Mouse (Mus musculus): ENCODE measurements around the gene Odf2l. TPM values are rescaled to one million over a fixed set of nuclear protein-coding genes. Genes with fewer than 3 reads are reported as not detected.

Gene Odf2l
- polyA plus RNA-seq, 1 experiment, result 3.9 TPM

GRCm38 (mm10) chr3:145156883-145157282 lies 38.5 kb downstream of the Odf2l start:
- H3ac ChIP-seq (ENCODE audit: control insufficient read depth, insufficient read length), result no peak overlapping the region
- no peaks in the 10 kb centered on the region for H3K36me3 ChIP-seq (ENCODE audit: control insufficient read depth, insufficient read depth)
- no peak overlapping the region for H3K4me2 ChIP-seq (ENCODE audit: low read depth)
- H3K27me3 ChIP-seq (ENCODE audit: control insufficient read depth, insufficient read depth, insufficient read length), result no peaks in the 10 kb centered on the region
- TF ChIP-seq POLR2AphosphoS2 (IDR thresholded peaks at IDR 0.05; ENCODE audit: insufficient read length, low read depth) (no peak), REST (IDR thresholded peaks at IDR 0.05; ENCODE audit: insufficient read depth, insufficient read length) (no peak)
- H3K4me3 ChIP-seq, result no peak overlapping the region
- H3K79me2 ChIP-seq (ENCODE audit: control insufficient read depth, insufficient read depth), result no peaks in the 10 kb centered on the region

GRCm38 (mm10) chr3:145158441-145158840 lies 40.1 kb downstream of the Odf2l start:
- Histone ChIP-seq H3ac (ENCODE audit: control insufficient read depth, insufficient read length) (no peak overlapping the region), H3K27me3 (ENCODE audit: control insufficient read depth, insufficient read depth, insufficient read length) (no peaks in the 10 kb centered on the region), H3K36me3 (ENCODE audit: control insufficient read depth, insufficient read depth) (no peaks in the 10 kb centered on the region), H3K4me3 (no peak overlapping the region), H3K79me2 (ENCODE audit: control insufficient read depth, insufficient read depth) (no peaks in the 10 kb centered on the region), H3K4me2 (ENCODE audit: low read depth) (no peak overlapping the region)
- TF ChIP-seq POLR2A (IDR thresholded peaks at IDR 0.05; ENCODE audit: insufficient read length, low read depth) (no peak), USF1 (IDR thresholded peaks at IDR 0.05; ENCODE audit: low read depth) (no peak), MYOG (IDR thresholded peaks at IDR 0.05; ENCODE audit: control insufficient read depth in 1 of 3, insufficient read depth in 1 of 3, insufficient read length in 2 of 3, low read depth in 2 of 3) (no peak), SRF (IDR thresholded peaks at IDR 0.05; ENCODE audit: control insufficient read depth, insufficient read length, low read depth) (no peak), CEBPB (IDR thresholded peaks at IDR 0.05; ENCODE audit: insufficient read depth, poor library complexity, severe bottlenecking) (no peak), POLR2AphosphoS2 (IDR thresholded peaks at IDR 0.05; ENCODE audit: insufficient read length, low read depth) (no peak), TCF3 (IDR thresholded peaks at IDR 0.05; ENCODE audit: insufficient read length, low read depth) (no peak), REST (IDR thresholded peaks at IDR 0.05; ENCODE audit: insufficient read depth, insufficient read length) (no peak), MAX (IDR thresholded peaks at IDR 0.05; ENCODE audit: low read depth) (no peak), TCF12 (IDR thresholded peaks at IDR 0.05; ENCODE audit: insufficient read depth, poor library complexity, severe bottlenecking) (no peak), MYOD1 (IDR thresholded peaks at IDR 0.05; ENCODE audit: control insufficient read depth in 1 of 3, insufficient read length in 2 of 3, low read depth in 2 of 3) (no peak), E2F4 (IDR thresholded peaks at IDR 0.05; ENCODE audit: insufficient read depth) (no peak)

GRCm38 (mm10) chr3:145166741-145167140 lies 48.4 kb downstream of the Odf2l start:
- H3K27me3 ChIP-seq (ENCODE audit: control insufficient read depth, insufficient read depth, insufficient read length), result no peaks in the 10 kb centered on the region
- H3K79me2 ChIP-seq (ENCODE audit: control insufficient read depth, insufficient read depth), result no peaks in the 10 kb centered on the region
- H3ac ChIP-seq (ENCODE audit: control insufficient read depth, insufficient read length), result no peak overlapping the region
- no peak overlapping the region for H3K4me3 ChIP-seq
- H3K36me3 ChIP-seq (ENCODE audit: control insufficient read depth, insufficient read depth), result no peaks in the 10 kb centered on the region
- no peak overlapping the region for H3K4me2 ChIP-seq (ENCODE audit: low read depth)
- TF ChIP-seq MAX (IDR thresholded peaks at IDR 0.05; ENCODE audit: low read depth), result no peak
- no peak for TF ChIP-seq POLR2AphosphoS2 (IDR thresholded peaks at IDR 0.05; ENCODE audit: insufficient read length, low read depth)
- TF ChIP-seq TCF3 (IDR thresholded peaks at IDR 0.05; ENCODE audit: insufficient read length, low read depth), result no peak
- TF ChIP-seq MYOD1 (IDR thresholded peaks at IDR 0.05; ENCODE audit: control insufficient read depth in 1 of 3, insufficient read length in 2 of 3, low read depth in 2 of 3), result no peak
- no peak for TF ChIP-seq SRF (IDR thresholded peaks at IDR 0.05; ENCODE audit: control insufficient read depth, insufficient read length, low read depth)
- no peak for TF ChIP-seq MYOG (IDR thresholded peaks at IDR 0.05; ENCODE audit: control insufficient read depth in 1 of 3, insufficient read depth in 1 of 3, insufficient read length in 2 of 3, low read depth in 2 of 3)
- no peak for TF ChIP-seq POLR2A (IDR thresholded peaks at IDR 0.05; ENCODE audit: insufficient read length, low read depth)
- no peak for TF ChIP-seq CEBPB (IDR thresholded peaks at IDR 0.05; ENCODE audit: insufficient read depth, poor library complexity, severe bottlenecking)
- TF ChIP-seq USF1 (IDR thresholded peaks at IDR 0.05; ENCODE audit: low read depth), result no peak
- no peak for TF ChIP-seq REST (IDR thresholded peaks at IDR 0.05; ENCODE audit: insufficient read depth, insufficient read length)
- TF ChIP-seq E2F4 (IDR thresholded peaks at IDR 0.05; ENCODE audit: insufficient read depth), result no peak
- TF ChIP-seq TCF12 (IDR thresholded peaks at IDR 0.05; ENCODE audit: insufficient read depth, poor library complexity, severe bottlenecking), result no peak

GRCm38 (mm10) chr3:145167766-145168165 lies 49.4 kb downstream of the Odf2l start:
- Histone ChIP-seq H3K27me3 (ENCODE audit: control insufficient read depth, insufficient read depth, insufficient read length) (no peaks in the 10 kb centered on the region), H3ac (ENCODE audit: control insufficient read depth, insufficient read length) (no peak overlapping the region), H3K4me2 (ENCODE audit: low read depth) (no peak overlapping the region), H3K79me2 (ENCODE audit: control insufficient read depth, insufficient read depth) (no peaks in the 10 kb centered on the region), H3K36me3 (ENCODE audit: control insufficient read depth, insufficient read depth) (no peaks in the 10 kb centered on the region), H3K4me3 (no peak overlapping the region)
- no peak for TF ChIP-seq TCF12 (IDR thresholded peaks at IDR 0.05; ENCODE audit: insufficient read depth, poor library complexity, severe bottlenecking)
- no peak for TF ChIP-seq MYOD1 (IDR thresholded peaks at IDR 0.05; ENCODE audit: control insufficient read depth in 1 of 3, insufficient read length in 2 of 3, low read depth in 2 of 3)
- no peak for TF ChIP-seq E2F4 (IDR thresholded peaks at IDR 0.05; ENCODE audit: insufficient read depth)
- no peak for TF ChIP-seq SRF (IDR thresholded peaks at IDR 0.05; ENCODE audit: control insufficient read depth, insufficient read length, low read depth)
- no peak for TF ChIP-seq REST (IDR thresholded peaks at IDR 0.05; ENCODE audit: insufficient read depth, insufficient read length)
- no peak for TF ChIP-seq MAX (IDR thresholded peaks at IDR 0.05; ENCODE audit: low read depth)
- TF ChIP-seq POLR2A (IDR thresholded peaks at IDR 0.05; ENCODE audit: insufficient read length, low read depth), result no peak
- no peak for TF ChIP-seq TCF3 (IDR thresholded peaks at IDR 0.05; ENCODE audit: insufficient read length, low read depth)
- no peak for TF ChIP-seq MYOG (IDR thresholded peaks at IDR 0.05; ENCODE audit: control insufficient read depth in 1 of 3, insufficient read depth in 1 of 3, insufficient read length in 2 of 3, low read depth in 2 of 3)
- no peak for TF ChIP-seq CEBPB (IDR thresholded peaks at IDR 0.05; ENCODE audit: insufficient read depth, poor library complexity, severe bottlenecking)
- TF ChIP-seq USF1 (IDR thresholded peaks at IDR 0.05; ENCODE audit: low read depth), result no peak
- TF ChIP-seq POLR2AphosphoS2 (IDR thresholded peaks at IDR 0.05; ENCODE audit: insufficient read length, low read depth), result no peak

All from myocyte (in vitro differentiated cells).